In genomic region chr17:4173951-4174361, GRCm38 (mm10) we compare ENCODE assay signal across 9 mouse cellular contexts.
DNase-seq lines count a peak whose midpoint lies in the region; ATAC-seq and TF ChIP-seq lines count a peak whose summit lies in the region.
"Had no signal": no experiment of that assay in that cellular context is flagged by ENCODE, and none has a peak within 500 bp of the region (broad histone marks: within the 10 kb centered on the region; RNA-seq: fewer than 3 reads in every experiment).

No protein-coding gene starts in this region.

- WGBS in lung, adult 2 months, result 42% methylated on average over 4 of the region's 4 CpGs
- 31% methylated on average over 4 of the region's 4 CpGs for WGBS in heart, embryonic 11.5 days (ENCODE audit: insufficient replicate concordance)
- WGBS in stomach, postnatal 0 days, result 20% methylated on average over 4 of the region's 4 CpGs
- 48% methylated on average over 4 of the region's 4 CpGs for WGBS in forebrain, embryonic 10.5 days

- H3K9ac ChIP-seq in heart, embryonic 11.5 days (ENCODE audit: low read depth, low read length), result no peak overlapping the region
- no peak overlapping the region for H3K9ac ChIP-seq in stomach, postnatal 0 days (ENCODE audit: low read length)

- no peaks in the 10 kb centered on the region for H3K36me3 ChIP-seq in heart, embryonic 11.5 days (ENCODE audit: control insufficient read depth, insufficient read depth, low read length)
- no peaks in the 10 kb centered on the region for H3K36me3 ChIP-seq in stomach, postnatal 0 days (ENCODE audit: control insufficient read depth, insufficient read depth, low read length)
- H3K36me3 ChIP-seq in forebrain, embryonic 10.5 days (replicated peaks), result no peaks in the 10 kb centered on the region

- no peaks in the 10 kb centered on the region for H3K9me3 ChIP-seq in heart, embryonic 11.5 days (replicated peaks; ENCODE audit: control insufficient read depth, low read length)
- H3K9me3 ChIP-seq in stomach, postnatal 0 days (ENCODE audit: control insufficient read depth, low read length), result no peaks in the 10 kb centered on the region
- H3K9me3 ChIP-seq in forebrain, embryonic 10.5 days, result no peaks in the 10 kb centered on the region

- H3K4me3 ChIP-seq in lung, adult 2 months (replicated peaks; ENCODE audit: extremely low read depth, low read depth, low read length), result no peak overlapping the region
- H3K4me3 ChIP-seq in heart, embryonic 11.5 days (ENCODE audit: low read depth, low read length), result no peak overlapping the region
- no peak overlapping the region for H3K4me3 ChIP-seq in stomach, postnatal 0 days (ENCODE audit: low read depth, low read length)
- H3K4me3 ChIP-seq in forebrain, embryonic 10.5 days, result no peak overlapping the region

- no peak for TF ChIP-seq POLR2A in lung, adult 2 months (IDR thresholded peaks at IDR 0.05; ENCODE audit: borderline replicate concordance, extremely low read depth, low read depth, low read length)

- ATAC-seq in heart, embryonic 11.5 days (replicated peaks; ENCODE audit: insufficient number of reproducible peaks, low FRiP score, low TSS enrichment), result no peak; the same call in 1 of the 2 replicates
- ATAC-seq in stomach, postnatal 0 days (ENCODE audit: low FRiP score, low TSS enrichment), result peak; percentile 70; the same call in 1 of the 2 replicates

- H3K27me3 ChIP-seq in heart, embryonic 11.5 days (ENCODE audit: control insufficient read depth, insufficient read depth, low read length), result no peaks in the 10 kb centered on the region
- no peaks in the 10 kb centered on the region for H3K27me3 ChIP-seq in stomach, postnatal 0 days (ENCODE audit: control insufficient read depth, insufficient read depth, low read length)
- H3K27me3 ChIP-seq in forebrain, embryonic 10.5 days (ENCODE audit: poor library complexity, severe bottlenecking), result peaks cover 8% of the 10 kb centered on the region

- peak overlapping the region; percentile 16 for H3K27ac ChIP-seq in heart, embryonic 11.5 days (ENCODE audit: low read depth, low read length)
- H3K27ac ChIP-seq in stomach, postnatal 0 days (replicated peaks), result no peak overlapping the region
- H3K27ac ChIP-seq in forebrain, embryonic 10.5 days, result no peak overlapping the region

- DNase-seq in lung, adult 18-20 months, result peak; percentile 41 to 61
- DNase-seq in lung, adult 2 months, result no peak
- peak; percentile 74 for DNase-seq in kidney, postnatal 10 days
- DNase-seq in stomach, postnatal 0 days (ENCODE audit: low spot score), result no peak
- no peak for DNase-seq in forebrain, embryonic 10.5 days (ENCODE audit: extremely low spot score, low spot score)
- no peak for DNase-seq in right cerebral cortex, adult 2 months (ENCODE audit: low spot score in 2 of 2)
- no peak for DNase-seq in frontal cortex, postnatal 14 days (ENCODE audit: low spot score in 2 of 2)
- DNase-seq: midbrain, embryonic 14.5 days had no signal

- H3K4me2 ChIP-seq in heart, embryonic 11.5 days, result no peak overlapping the region
- no peak overlapping the region for H3K4me2 ChIP-seq in stomach, postnatal 0 days (replicated peaks; ENCODE audit: low read depth)

- no peak for TF ChIP-seq CTCF in lung, adult 2 months (IDR thresholded peaks at IDR 0.05; ENCODE audit: insufficient read depth, low read length)
- no peak for TF ChIP-seq CTCF in stomach, postnatal 0 days (IDR thresholded peaks at IDR 0.05; ENCODE audit: low read depth)

- peak; percentile 60 for TF ChIP-seq EP300 in stomach, postnatal 0 days (optimal IDR thresholded peaks at IDR 0.05)

- H3K4me1 ChIP-seq in lung, adult 2 months (ENCODE audit: control insufficient read depth, insufficient read depth, low read length), result no peaks in the 10 kb centered on the region; the same call in 1 of the 2 replicates
- H3K4me1 ChIP-seq in heart, embryonic 11.5 days (ENCODE audit: control insufficient read depth, insufficient read depth, low read length), result peaks cover 5% of the 10 kb centered on the region; the same call in 1 of the 2 replicates
- H3K4me1 ChIP-seq in stomach, postnatal 0 days (replicated peaks; ENCODE audit: control insufficient read depth, insufficient read depth), result no peaks in the 10 kb centered on the region
- peaks cover 36% of the 10 kb centered on the region for H3K4me1 ChIP-seq in forebrain, embryonic 10.5 days

Comparison
In these comparisons a context has a peak if more than half of its experiments do, and no peak if none do; other contexts are left out.
1. DNase-seq: peak in lung, adult 18-20 months (2 of 2) and kidney, postnatal 10 days (single experiment); none in lung, adult 2 months (single experiment), stomach, postnatal 0 days (single experiment), forebrain, embryonic 10.5 days (single experiment), right cerebral cortex, adult 2 months (0 of 2) and frontal cortex, postnatal 14 days (0 of 2).